Mouse (Mus musculus): ENCODE measurements around the gene Cldn22.

GRCm38 (mm10) chr8:47847161-47847560 lies 22.9 kb downstream of the Cldn22 start:
- no peak for TF ChIP-seq TAL1 (conservative IDR thresholded peaks at IDR 0.05; ENCODE audit: low read depth, low read length)
- TF ChIP-seq CTCF (IDR thresholded peaks at IDR 0.05; ENCODE audit: low read depth, low read length), result no peak
- TF ChIP-seq POLR2AphosphoS5 (IDR thresholded peaks at IDR 0.05; ENCODE audit: insufficient replicate concordance, low read depth, low read length), result no peak
- TF ChIP-seq GATA1 (IDR thresholded peaks at IDR 0.05; ENCODE audit: borderline replicate concordance, low read length), result no peak

All from G1E (cell line).